Mouse (Mus musculus) kidney, embryonic 16.5 days (tissue): ENCODE results near the gene Itgb1. TPM values are rescaled to one million over a fixed set of nuclear protein-coding genes. Genes with fewer than 3 reads are reported as not detected.
A peak's percentile ranks its signal among the peaks of the same experiment; 100 is the strongest.

Source experiments
- ATAC-seq: fragments of 200-750 bp; cut with Nextera tagmentation; 2 replicates; pipeline ENCODE4 v1.8.0; 2017; ENCODE audit warnings: moderate TSS enrichment; ENCODE audit not compliant: low FRiP score, low TSS enrichment
- H3K27ac ChIP-seq: fragments of 300-500 bp; sonication (generic); 2 replicates; pipeline ENCODE4 v1.5.1; 2014; ENCODE audit warnings: low read length
- H3K27me3 ChIP-seq: fragments of 300-500 bp; sonication (generic); 2 replicates; pipeline ENCODE4 v1.6.1; 2014; ENCODE audit warnings: low read length, control low read depth, mixed read lengths; ENCODE audit not compliant: insufficient read depth
- H3K36me3 ChIP-seq: fragments of 300-500 bp; sonication (generic); 2 replicates; pipeline ENCODE4 v1.6.1; 2014; ENCODE audit warnings: low read length, control low read depth, mixed read lengths; ENCODE audit not compliant: insufficient read depth
- H3K4me1 ChIP-seq: fragments of 300-500 bp; sonication (generic); 2 replicates; pipeline ENCODE4 v1.6.1; 2014; ENCODE audit warnings: low read length, control low read depth, mixed read lengths; ENCODE audit not compliant: insufficient read depth
- H3K4me2 ChIP-seq: fragments of 300-500 bp; sonication (generic); replicated peaks from 2 replicates; pipeline ENCODE4 v1.6.1; 2014; ENCODE audit warnings: low read depth, low read length
- H3K4me3 ChIP-seq: fragments of 300-500 bp; sonication (generic); 2 replicates; pipeline ENCODE4 v1.5.1; 2014; ENCODE audit warnings: mild to moderate bottlenecking, low read length
- H3K9ac ChIP-seq: fragments of 300-500 bp; sonication (generic); replicated peaks from 2 replicates; pipeline ENCODE4 v1.6.1; 2014; ENCODE audit warnings: low read length
- H3K9me3 ChIP-seq: fragments of 300-500 bp; sonication (generic); 2 replicates; pipeline ENCODE4 v1.6.1; 2016; ENCODE audit warnings: low read length, control low read depth
- WGBS: fragments of 180-500 bp; shearing (Covaris S2); extraction: QIAGEN DNeasy Blood & Tissue Kit; methylation state at CpG from one replicate; pipeline ENCODE4 v1.1.7; 2014; 5-methylcytosine and 5-hydroxymethylcytosine counted together
- polyA plus RNA-seq: library from polyadenylated mRNA; unstranded; fragments of >200 nt; fragmentation: Nextera tagmentation; extraction: Ambion mirVana; gene quantifications from 2 replicates; pipeline ENCODE4 v1.2.1, GENCODE M21; 2015

Gene Itgb1
- polyA plus RNA-seq, 1 experiment from 2014 or later: 305 TPM

DNA sequence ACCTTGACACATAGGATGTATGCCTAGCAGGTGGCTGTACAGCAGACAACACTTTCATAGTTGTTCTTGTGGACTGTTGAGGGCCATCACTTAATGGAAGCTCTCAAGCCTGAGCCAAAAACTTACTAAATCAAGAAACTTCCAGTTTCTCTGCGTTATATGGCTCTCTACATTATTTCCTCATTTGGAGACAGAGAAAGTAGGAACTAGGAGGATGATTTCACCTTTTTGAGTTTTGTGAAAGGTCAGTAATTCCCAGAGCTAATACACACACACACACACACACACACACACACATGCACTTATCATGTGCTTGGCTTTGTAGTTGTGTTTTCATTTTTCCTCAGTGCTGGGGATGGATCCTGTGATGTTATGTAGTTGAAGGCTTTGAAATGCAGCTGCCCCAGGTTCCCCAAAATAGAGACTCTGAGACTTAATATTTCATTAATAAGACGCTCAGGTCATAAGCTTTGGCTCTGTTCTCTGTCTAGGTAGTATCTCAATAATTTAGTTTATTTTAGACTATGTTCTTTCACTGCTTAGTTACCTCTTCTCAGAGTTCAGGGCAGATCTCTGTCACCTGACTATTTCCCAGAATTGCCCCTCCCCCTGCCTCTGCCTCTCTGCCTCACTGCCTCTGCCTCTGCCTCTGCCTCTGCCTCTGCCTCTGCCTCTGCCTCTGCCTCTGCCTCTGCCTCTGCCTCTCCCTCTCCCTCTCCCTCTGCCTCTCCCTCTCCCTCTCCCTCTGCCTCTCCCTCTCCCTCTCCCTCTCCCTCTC lies 4.7 kb upstream of the Itgb1 start:
- Histone ChIP-seq H3K4me2 (no peak overlapping the region), H3K27ac (peak overlapping the region; percentile 81), H3K36me3 (no peaks in the 10 kb centered on the region), H3K9me3 (no peaks in the 10 kb centered on the region), H3K4me3 (no peak overlapping the region), H3K27me3 (no peaks in the 10 kb centered on the region), H3K4me1 (peaks cover 7% of the 10 kb centered on the region), H3K9ac (no peak overlapping the region)
- 97% methylated on average over 2 of the region's 2 CpGs for WGBS
- ATAC-seq: no peak

DNA sequence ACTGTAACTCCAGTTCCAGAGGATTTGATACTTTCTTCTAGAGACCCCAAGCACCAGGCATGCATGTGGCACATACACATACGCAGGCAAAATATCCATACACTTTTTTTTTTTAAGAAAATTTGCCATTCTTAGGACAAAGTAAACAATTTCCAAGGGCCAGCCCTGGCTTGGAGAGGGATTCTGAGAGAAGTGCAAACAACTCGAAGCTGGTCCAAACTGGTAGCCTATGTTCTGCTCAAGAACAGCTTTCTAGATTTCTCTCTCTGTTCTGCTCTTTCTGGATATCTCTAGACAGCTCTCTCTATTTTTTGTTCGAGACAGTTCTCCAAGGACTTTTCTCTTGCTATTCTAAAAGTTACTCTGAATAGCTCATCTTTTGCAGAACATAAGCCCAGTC lies 3.5 kb upstream of the Itgb1 start:
- 93% methylated on average over 3 of the region's 3 CpGs for WGBS
- H3K9ac ChIP-seq: no peak overlapping the region
- H3K27ac ChIP-seq: no peak overlapping the region
- no peak overlapping the region for H3K4me3 ChIP-seq
- no peaks in the 10 kb centered on the region for H3K9me3 ChIP-seq
- H3K4me1 ChIP-seq: peaks cover 7% of the 10 kb centered on the region
- no peak for ATAC-seq
- no peaks in the 10 kb centered on the region for H3K27me3 ChIP-seq
- no peak overlapping the region for H3K4me2 ChIP-seq
- H3K36me3 ChIP-seq: no peaks in the 10 kb centered on the region

DNA sequence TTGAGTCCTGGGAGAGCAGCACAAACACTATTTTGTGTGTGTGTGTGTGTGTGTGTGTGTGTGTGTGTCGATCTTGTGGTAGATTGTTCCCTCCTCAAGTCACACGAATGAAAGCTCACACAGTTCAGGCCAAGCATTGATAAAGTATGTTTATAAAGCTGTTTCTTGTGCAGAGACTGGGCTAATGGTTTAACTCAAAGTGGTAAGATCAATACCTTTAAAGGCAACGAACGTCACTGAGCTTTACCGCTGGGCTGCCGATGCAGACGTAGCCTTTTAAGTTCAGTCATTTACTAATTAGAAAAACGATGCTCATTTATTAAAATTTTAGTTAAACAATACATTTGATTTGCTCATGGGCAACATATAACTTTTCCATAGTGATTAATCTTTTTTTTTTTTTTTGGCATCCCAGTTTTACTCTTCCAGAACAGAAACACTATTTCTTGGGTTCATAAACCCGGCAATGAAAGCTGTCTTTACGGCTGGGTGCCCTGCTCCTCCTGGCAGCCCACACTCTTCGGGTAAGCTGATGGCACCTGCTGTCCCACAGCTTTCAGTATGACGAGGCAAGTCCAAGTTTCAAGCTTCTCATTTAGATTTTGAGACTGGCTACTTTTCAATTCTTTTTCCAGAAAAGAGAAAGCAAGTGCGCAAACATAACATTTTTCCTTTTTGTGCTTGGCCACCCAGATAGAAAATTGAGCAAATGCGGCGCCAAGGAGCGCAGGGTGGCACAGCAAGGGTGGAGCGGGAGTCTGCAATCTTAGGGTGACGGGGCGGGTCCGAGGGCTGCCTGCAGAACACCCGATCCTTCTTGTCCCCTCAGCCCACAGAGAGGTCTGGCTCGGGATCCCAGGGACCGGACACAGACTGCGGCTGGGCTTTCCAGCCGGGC lies 596 bp upstream of the Itgb1 start:
- Histone ChIP-seq H3K9ac (peak overlapping the region; percentile 99), H3K36me3 (no peaks in the 10 kb centered on the region), H3K4me3 (peak overlapping the region; percentile 91), H3K9me3 (no peaks in the 10 kb centered on the region), H3K4me2 (peak overlapping the region; percentile 69), H3K27me3 (no peaks in the 10 kb centered on the region), H3K27ac (peak overlapping the region; percentile 100), H3K4me1 (peaks cover 24% of the 10 kb centered on the region)
- ATAC-seq: peak; percentile 87; the same call in 1 of the 2 replicates
- 8% methylated on average over 25 of the region's 25 CpGs for WGBS

- Histone ChIP-seq H3K27me3 (no peaks in the 10 kb centered on the region), H3K9ac (peak overlapping the region; percentile 99), H3K36me3 (no peaks in the 10 kb centered on the region), H3K4me1 (peaks cover 31% of the 10 kb centered on the region), H3K4me2 (peak overlapping the region; percentile 69), H3K4me3 (peak overlapping the region; percentile 91), H3K27ac (peak overlapping the region; percentile 100), H3K9me3 (no peaks in the 10 kb centered on the region)
- 0% methylated on average over 2 of the region's 2 CpGs for WGBS
- no peak for ATAC-seq
Observed at GRCm38 (mm10) chr8:128686429-128686990, 1.1 kb downstream of the Itgb1 start.

GRCm38 (mm10) chr8:128688679-128689078 lies 3.2 kb downstream of the Itgb1 start:
- H3K9ac ChIP-seq: no peak overlapping the region
- 64% methylated on average over 3 of the region's 3 CpGs for WGBS
- H3K9me3 ChIP-seq: no peaks in the 10 kb centered on the region
- no peak overlapping the region for H3K27ac ChIP-seq
- H3K36me3 ChIP-seq: no peaks in the 10 kb centered on the region
- no peak for ATAC-seq
- H3K4me2 ChIP-seq: no peak overlapping the region
- H3K4me1 ChIP-seq: peaks cover 31% of the 10 kb centered on the region
- no peaks in the 10 kb centered on the region for H3K27me3 ChIP-seq
- H3K4me3 ChIP-seq: no peak overlapping the region

- Histone ChIP-seq H3K4me3 (no peak overlapping the region), H3K9me3 (no peaks in the 10 kb centered on the region), H3K27ac (no peak overlapping the region), H3K4me1 (peaks cover 29% of the 10 kb centered on the region), H3K27me3 (no peaks in the 10 kb centered on the region), H3K36me3 (no peaks in the 10 kb centered on the region), H3K9ac (no peak overlapping the region), H3K4me2 (no peak overlapping the region)
- no peak for ATAC-seq
- WGBS: 56% methylated on average over 1 of the region's 1 CpGs
Observed at GRCm38 (mm10) chr8:128690056-128690455, 4.6 kb downstream of the Itgb1 start.

- no peak overlapping the region for H3K4me3 ChIP-seq
- no peak for ATAC-seq
- no peak overlapping the region for H3K9ac ChIP-seq
- H3K4me1 ChIP-seq: 0 out of 2 replicates have a peak, but pooled peaks cover 3% of the 10 kb centered on the region
- no peaks in the 10 kb centered on the region for H3K27me3 ChIP-seq
- H3K36me3 ChIP-seq: no peaks in the 10 kb centered on the region
- H3K4me2 ChIP-seq: no peak overlapping the region
- no peaks in the 10 kb centered on the region for H3K9me3 ChIP-seq
- H3K27ac ChIP-seq: no peak overlapping the region
- 90% methylated on average over 1 of the region's 1 CpGs for WGBS
Observed at GRCm38 (mm10) chr8:128696701-128697397, 11.4 kb downstream of the Itgb1 start.

DNA sequence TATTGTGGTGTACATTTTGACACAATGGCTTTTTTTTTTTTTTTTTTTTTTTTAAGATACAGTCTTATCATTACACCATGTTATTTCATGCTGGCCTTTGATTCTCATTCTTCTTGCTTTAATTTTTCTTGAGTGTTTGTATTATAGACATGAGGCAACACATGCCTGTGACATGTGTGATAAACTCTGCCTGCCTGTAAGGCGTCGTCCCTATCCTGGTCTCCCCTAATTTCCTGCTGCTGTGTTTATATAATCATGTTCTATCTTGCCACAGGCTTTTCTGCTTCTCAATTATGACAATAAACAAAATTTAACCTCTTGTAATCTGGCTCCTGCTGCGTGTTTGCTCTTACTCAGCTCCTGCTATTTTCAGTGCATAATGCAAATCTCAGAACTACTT lies 12.5 kb downstream of the Itgb1 start:
- ATAC-seq: no peak
- Histone ChIP-seq H3K9ac (no peak overlapping the region), H3K27ac (no peak overlapping the region), H3K36me3 (no peaks in the 10 kb centered on the region), H3K27me3 (no peaks in the 10 kb centered on the region), H3K4me2 (no peak overlapping the region), H3K9me3 (no peaks in the 10 kb centered on the region), H3K4me1 (0 out of 2 replicates have a peak, but pooled peaks cover 5% of the 10 kb centered on the region), H3K4me3 (no peak overlapping the region)
- 77% methylated on average over 3 of the region's 3 CpGs for WGBS

GRCm38 (mm10) chr8:128704376-128704775 lies 18.9 kb downstream of the Itgb1 start:
- Histone ChIP-seq H3K9me3 (no peaks in the 10 kb centered on the region), H3K27ac (no peak overlapping the region), H3K4me1 (0 out of 2 replicates have a peak, but pooled peaks cover 8% of the 10 kb centered on the region), H3K4me2 (no peak overlapping the region), H3K36me3 (peaks cover 18% of the 10 kb centered on the region; the same call in 1 of the 2 replicates), H3K9ac (no peak overlapping the region), H3K27me3 (no peaks in the 10 kb centered on the region), H3K4me3 (no peak overlapping the region)
- 90% methylated on average over 1 of the region's 1 CpGs for WGBS
- no peak for ATAC-seq
